Mouse (Mus musculus) hematopoietic stem cell, adult 5-6 weeks (primary cell): ENCODE data around the gene Sowahd. TPM values are rescaled to one million over a fixed set of nuclear protein-coding genes. Genes with fewer than 3 reads are reported as not detected.
"Not testable (repeated sequence)": the region's sequence is repeated elsewhere in the genome, so short reads cannot be mapped to it uniquely, and the experiment has no call there.

Experiments used
- ATAC-seq, 2 experiments: fragments of 125-278 bp in 1 of 2; replicated peaks in 1 of 2; 2 replicates each; pipeline ENCODE4 v1.8.0; 2016 to 2017; ENCODE audit warnings: inconsistent platforms in 2 of 2, mild to moderate bottlenecking in 2 of 2, moderate number of reproducible peaks in 2 of 2, low read depth in 1 of 2, moderate TSS enrichment in 1 of 2; ENCODE audit not compliant: low FRiP score in 2 of 2, poor library complexity in 2 of 2, severe bottlenecking in 2 of 2, insufficient read depth in 1 of 2, low TSS enrichment in 1 of 2
- total RNA-seq: library from RNA; stranded (forward); fragments of 172-1452, 232-1000 nt; gene quantifications from 2 replicates; pipeline ENCODE4 v1.2.3, GENCODE M21; 2017

Gene Sowahd
- total RNA-seq = not detected in 2 replicates

GRCm38 (mm10) chrX:37048066-37048889, at the start of gene Sowahd:
Sowahd (plus strand) TSS chrX:37048845.
- peak; percentile 12 to 67; a peak in 1 of 4 replicates for ATAC-seq

GRCm38 (mm10) chrX:37013870-37014269, 34.8 kb upstream of the Sowahd start:
- no peak for ATAC-seq

- no peak for ATAC-seq
Measured at GRCm38 (mm10) chrX:37018150-37018654, 30.4 kb upstream of the Sowahd start.

GRCm38 (mm10) chrX:37019045-37019444, 29.6 kb upstream of the Sowahd start:
- no peak for ATAC-seq

GRCm38 (mm10) chrX:37022690-37023089, 26.0 kb upstream of the Sowahd start:
- ATAC-seq = no peak

GRCm38 (mm10) chrX:37023652-37024309, 24.9 kb upstream of the Sowahd start:
- ATAC-seq = no peak

- no peak for ATAC-seq
Measured at GRCm38 (mm10) chrX:37028378-37028777, 20.3 kb upstream of the Sowahd start.

GRCm38 (mm10) chrX:37042726-37043125, 5.9 kb upstream of the Sowahd start:
- ATAC-seq = 0 out of 4 replicates have a peak, but pooled peaks of 1 of the 2 experiments have one; percentile 17

GRCm38 (mm10) chrX:37048890-37049823, 512 bp downstream of the Sowahd start:
- ATAC-seq = peak in 1 of 2 experiments; percentile 30; a peak in 1 of 4 replicates

- no peak for ATAC-seq
Measured at GRCm38 (mm10) chrX:37063902-37064301, 15.3 kb downstream of the Sowahd start.

- no peak for ATAC-seq
Measured at GRCm38 (mm10) chrX:37067299-37067698, 18.7 kb downstream of the Sowahd start.

- ATAC-seq = no peak
Measured at GRCm38 (mm10) chrX:37068766-37069165, 20.1 kb downstream of the Sowahd start.

- peak in 1 of 2 experiments; percentile 72; a peak in 2 of 4 replicates for ATAC-seq
Measured at GRCm38 (mm10) chrX:37074262-37074892, 25.7 kb downstream of the Sowahd start.

GRCm38 (mm10) chrX:37076651-37077050, 28.0 kb downstream of the Sowahd start:
- no peak for ATAC-seq

GRCm38 (mm10) chrX:37080345-37080744, 31.7 kb downstream of the Sowahd start:
- ATAC-seq = not testable (repeated sequence)

GRCm38 (mm10) chrX:37081194-37081593, 32.5 kb downstream of the Sowahd start:
- ATAC-seq = no peak
